Mouse (Mus musculus): Measurements from ENCODE around the gene Hmga1. TPM values are rescaled to one million over a fixed set of nuclear protein-coding genes. Genes with fewer than 3 reads are reported as not detected.

The Hmga1 gene
- total RNA-seq, 2 experiments from 2014 or later: 239 to 405 TPM

Other genes starting within 250 kb of the Hmga1 start
- gene Grm4, start 35.1 kb upstream of the Hmga1 start, total RNA-seq (2015): not detected in 2 replicates
- not detected in 2 replicates for gene Grm4, start 35.1 kb upstream of the Hmga1 start, total RNA-seq (2017)
- gene AI413582, start 9.3 kb downstream of the Hmga1 start, total RNA-seq (2015): 31.0 and 31.6 TPM in 2 replicates
- 32.3 and 46.0 TPM in 2 replicates for gene AI413582, start 9.3 kb downstream of the Hmga1 start, total RNA-seq (2017)
- gene Nudt3, start 67.0 kb downstream of the Hmga1 start, total RNA-seq (2015): 70.9 and 74.6 TPM in 2 replicates
- 171 and 186 TPM in 2 replicates for gene Nudt3, start 67.0 kb downstream of the Hmga1 start, total RNA-seq (2017)
- gene RPS10-NUDT3, start 78.7 kb downstream of the Hmga1 start, total RNA-seq (2015): not detected in 2 replicates
- gene RPS10-NUDT3, start 78.7 kb downstream of the Hmga1 start, total RNA-seq (2017): not detected in 2 replicates
- 2,101 and 2,175 TPM in 2 replicates for gene Rps10, start 80.2 kb downstream of the Hmga1 start, total RNA-seq (2015)
- gene Rps10, start 80.2 kb downstream of the Hmga1 start, total RNA-seq (2017): 2,717 and 3,085 TPM in 2 replicates
- gene Pacsin1, start 99.0 kb downstream of the Hmga1 start, total RNA-seq (2015): not detected in 2 replicates
- 0.47 TPM in 1 of 2 replicates, not detected in the other for gene Pacsin1, start 99.0 kb downstream of the Hmga1 start, total RNA-seq (2017)
- not detected in 2 replicates for gene Spdef, start 172.5 kb downstream of the Hmga1 start, total RNA-seq (2015)
- not detected in 2 replicates for gene Spdef, start 172.5 kb downstream of the Hmga1 start, total RNA-seq (2017)

All from megakaryocyte progenitor cell, adult 5-6 weeks (primary cell).